Mouse (Mus musculus): ENCODE results near the gene Myh7b. TPM values are rescaled to one million over a fixed set of nuclear protein-coding genes. Genes with fewer than 3 reads are reported as not detected.

The Myh7b gene
- total and polyA plus RNA-seq, 3 experiments: 2.2 to 5.9 TPM; not detected in 1

- Histone ChIP-seq H3K27me3 (ENCODE audit: control insufficient read depth in 1 of 2, insufficient read depth in 2 of 2, low read length in 2 of 2) (no peaks in the 10 kb centered on the region), H3K36me3 (ENCODE audit: control insufficient read depth in 1 of 2, insufficient read depth in 2 of 2, low read length in 2 of 2) (no peaks in the 10 kb centered on the region; a peak in 1 of 4 replicates), H3K9ac (ENCODE audit: control insufficient read depth, low read depth, low read length, poor library complexity, severe bottlenecking) (peak overlapping the region; percentile 68), H3K27ac (ENCODE audit: control insufficient read depth, low read depth, low read length) (0 out of 2 replicates have a peak overlapping the region, but pooled peaks have one; percentile 10), H3K79me2 (ENCODE audit: control insufficient read depth, insufficient read depth, low read length, poor library complexity) (no peaks in the 10 kb centered on the region; the same call in 1 of the 2 replicates), H3K9me3 (replicated peaks; ENCODE audit: insufficient read depth, low read length) (no peaks in the 10 kb centered on the region), H3K4me1 (ENCODE audit: control insufficient read depth in 1 of 2, insufficient read depth in 2 of 2, low read length in 2 of 2) (peaks cover 0 to 3% of the 10 kb centered on the region in 2 experiments; a peak in 2 of 4 replicates), H3K4me3 (ENCODE audit: control insufficient read depth in 1 of 2, insufficient read depth in 1 of 2, low read depth in 2 of 2, low read length in 2 of 2) (peak overlapping the region; percentile 70 to 86)
- TF ChIP-seq CHD1 (IDR thresholded peaks at IDR 0.05; ENCODE audit: low read depth, low read length): no peak
- TF ChIP-seq RCOR1 (IDR thresholded peaks at IDR 0.05; ENCODE audit: low read depth, low read length): no peak
- TF ChIP-seq MXI1 (IDR thresholded peaks at IDR 0.05; ENCODE audit: low read depth, low read length): no peak; the same call in 1 of the 2 replicates
- TF ChIP-seq TCF12 (IDR thresholded peaks at IDR 0.05; ENCODE audit: low read depth, low read length): no peak
- TF ChIP-seq MAZ (IDR thresholded peaks at IDR 0.05; ENCODE audit: low read depth, low read length): no peak
- TF ChIP-seq CTCF (IDR thresholded peaks at IDR 0.05 in 2 of 3, conservative IDR thresholded peaks at IDR 0.05 in 1 of 3; ENCODE audit: control insufficient read depth in 1 of 3, insufficient read depth in 1 of 3, low read depth in 2 of 3, low read length in 3 of 3, poor library complexity in 1 of 3, severe bottlenecking in 1 of 3): no peak
- TF ChIP-seq EP300 (IDR thresholded peaks at IDR 0.05; ENCODE audit: low read depth in 1 of 2, low read length in 2 of 2): no peak
- TF ChIP-seq TBP (IDR thresholded peaks at IDR 0.05; ENCODE audit: low read depth, low read length): no peak
- no peak for TF ChIP-seq MAFK (IDR thresholded peaks at IDR 0.05; ENCODE audit: borderline replicate concordance, low read depth, low read length)
- TF ChIP-seq TAL1 (IDR thresholded peaks at IDR 0.05; ENCODE audit: low read length): no peak
- TF ChIP-seq HCFC1 (IDR thresholded peaks at IDR 0.05; ENCODE audit: low read depth, low read length): no peak
- peak; percentile 71; the same call in 1 of the 2 replicates for TF ChIP-seq BHLHE40 (IDR thresholded peaks at IDR 0.05; ENCODE audit: borderline replicate concordance, low read depth, low read length)
- no peak for TF ChIP-seq ZKSCAN1 (IDR thresholded peaks at IDR 0.05; ENCODE audit: low read depth, low read length)
- TF ChIP-seq MAX (IDR thresholded peaks at IDR 0.05; ENCODE audit: low read length): peak; percentile 14; the same call in 1 of the 2 replicates
- no peak for TF ChIP-seq MEF2A (IDR thresholded peaks at IDR 0.05; ENCODE audit: extremely low read depth, insufficient replicate concordance, low read depth, low read length, poor library complexity, severe bottlenecking)
- no peak for TF ChIP-seq POLR2AphosphoS2 (IDR thresholded peaks at IDR 0.05; ENCODE audit: low read length)
- TF ChIP-seq GABPA (IDR thresholded peaks at IDR 0.05; ENCODE audit: low read depth, low read length): no peak
- no peak for TF ChIP-seq MYC (IDR thresholded peaks at IDR 0.05; ENCODE audit: low read depth, low read length)
- peak; percentile 42 for DNase-seq (ENCODE audit: low read depth, low spot score)
These were observed 19.3 kb upstream of the Myh7b start for GRCm38 (mm10) chr2:155591676-155592075.

GRCm38 (mm10) chr2:155592137-155592853 lies 18.7 kb upstream of the Myh7b start, which contains the start of gene Gss:
TSS of gene Gss (minus strand) at chr2:155592810.
- Histone ChIP-seq H3K4me1 (ENCODE audit: control insufficient read depth in 1 of 2, insufficient read depth in 2 of 2, low read length in 2 of 2) (peaks cover 0 to 3% of the 10 kb centered on the region in 2 experiments; a peak in 2 of 4 replicates), H3K27ac (ENCODE audit: control insufficient read depth, low read depth, low read length) (peak within 1 kb of the TSS; percentile 24; the same call in 1 of the 2 replicates), H3K79me2 (ENCODE audit: control insufficient read depth, insufficient read depth, low read length, poor library complexity) (no peaks in the 10 kb centered on the region; the same call in 1 of the 2 replicates), H3K27me3 (ENCODE audit: control insufficient read depth in 1 of 2, insufficient read depth in 2 of 2, low read length in 2 of 2) (no peaks in the 10 kb centered on the region), H3K9me3 (replicated peaks; ENCODE audit: insufficient read depth, low read length) (no peaks in the 10 kb centered on the region), H3K4me3 (ENCODE audit: control insufficient read depth in 1 of 2, insufficient read depth in 1 of 2, low read depth in 2 of 2, low read length in 2 of 2) (peak within 1 kb of the TSS; percentile 70 to 86), H3K36me3 (ENCODE audit: control insufficient read depth in 1 of 2, insufficient read depth in 2 of 2, low read length in 2 of 2) (no peaks in the 10 kb centered on the region; a peak in 1 of 4 replicates), H3K9ac (ENCODE audit: control insufficient read depth, low read depth, low read length, poor library complexity, severe bottlenecking) (peak within 1 kb of the TSS; percentile 76)
- DNase-seq (ENCODE audit: low read depth, low spot score): peak; percentile 97
- TF ChIP-seq JUND (IDR thresholded peaks at IDR 0.05; ENCODE audit: low read depth, low read length): no peak
- peak; percentile 53; the same call in 1 of the 2 replicates for TF ChIP-seq POLR2AphosphoS2 (IDR thresholded peaks at IDR 0.05; ENCODE audit: low read length)
- TF ChIP-seq ELF1 (IDR thresholded peaks at IDR 0.05; ENCODE audit: low read depth, low read length): peak; percentile 62
- peak; percentile 48; the same call in 1 of the 2 replicates for TF ChIP-seq ETS1 (IDR thresholded peaks at IDR 0.05; ENCODE audit: low read depth, low read length)
- 0 out of 2 replicates have a peak, but pooled peaks have one; percentile 24 for TF ChIP-seq MYC (IDR thresholded peaks at IDR 0.05; ENCODE audit: low read depth, low read length)
- TF ChIP-seq MEF2A (IDR thresholded peaks at IDR 0.05; ENCODE audit: extremely low read depth, insufficient replicate concordance, low read depth, low read length, poor library complexity, severe bottlenecking): no peak
- TF ChIP-seq NRF1 (IDR thresholded peaks at IDR 0.05; ENCODE audit: insufficient read depth, low read depth, low read length, poor library complexity, severe bottlenecking): peak; percentile 94
- no peak for TF ChIP-seq TAL1 (IDR thresholded peaks at IDR 0.05; ENCODE audit: low read length)
- no peak for TF ChIP-seq ZNF384 (IDR thresholded peaks at IDR 0.05; ENCODE audit: low read depth, low read length)
- TF ChIP-seq MAX (IDR thresholded peaks at IDR 0.05; ENCODE audit: low read length): no peak; the same call in 1 of the 2 replicates
- TF ChIP-seq USF2 (IDR thresholded peaks at IDR 0.05; ENCODE audit: borderline replicate concordance in 1 of 2, insufficient read depth in 1 of 2, low read depth in 1 of 2, low read length in 2 of 2): no peak
- peak; percentile 88 for TF ChIP-seq SIN3A (IDR thresholded peaks at IDR 0.05; ENCODE audit: low read length)
- 0 out of 2 replicates have a peak, but pooled peaks have one; percentile 5 for TF ChIP-seq USF1 (IDR thresholded peaks at IDR 0.05; ENCODE audit: low read depth, low read length)
- peak; percentile 86 for TF ChIP-seq HCFC1 (IDR thresholded peaks at IDR 0.05; ENCODE audit: low read depth, low read length)
- TF ChIP-seq MXI1 (IDR thresholded peaks at IDR 0.05; ENCODE audit: low read depth, low read length): peak; percentile 80; the same call in 1 of the 2 replicates
- peak; percentile 95 for TF ChIP-seq MAZ (IDR thresholded peaks at IDR 0.05; ENCODE audit: low read depth, low read length)
- TF ChIP-seq POLR2A (IDR thresholded peaks at IDR 0.05; ENCODE audit: control insufficient read depth in 1 of 2, insufficient read depth in 1 of 2, low read depth in 1 of 2, low read length in 2 of 2, poor library complexity in 1 of 2): peak; percentile 67 to 70; a peak in 3 of 4 replicates
